Mouse (Mus musculus) midbrain, postnatal 0 days (tissue): ENCODE measurements around the gene Tnrc6a. TPM values are rescaled to one million over a fixed set of nuclear protein-coding genes. Genes with fewer than 3 reads are reported as not detected.

ENCODE experiments used
- ATAC-seq: fragments of 200-750 bp; cut with Nextera tagmentation; 2 replicates; pipeline ENCODE4 v1.8.0; 2017; ENCODE audit warnings: moderate number of reproducible peaks, mild to moderate bottlenecking, moderate TSS enrichment, moderate library complexity; ENCODE audit not compliant: low FRiP score
- DNase-seq: peaks from one replicate; pipeline ENCODE4 v3.0.0-alpha.2; 2015; ENCODE audit warnings: low spot score
- H3K27ac ChIP-seq: fragments of 300-500 bp; sonication (generic); 2 replicates; pipeline ENCODE4 v1.5.1; 2014; ENCODE audit warnings: low read depth, mild to moderate bottlenecking, low read length, mixed read lengths
- H3K27me3 ChIP-seq: fragments of 300-500 bp; sonication (generic); 2 replicates; pipeline ENCODE4 v1.6.1; 2014; ENCODE audit warnings: low read length, control low read depth, mixed read lengths; ENCODE audit not compliant: insufficient read depth
- H3K36me3 ChIP-seq: fragments of 300-500 bp; sonication (generic); 2 replicates; pipeline ENCODE4 v1.6.1; 2014; ENCODE audit warnings: low read length, control low read depth, mixed read lengths; ENCODE audit not compliant: insufficient read depth
- H3K4me1 ChIP-seq: fragments of 300-500 bp; sonication (generic); 2 replicates; pipeline ENCODE4 v1.6.1; 2014; ENCODE audit warnings: mild to moderate bottlenecking, control low read depth, antibody characterized with exemption, low read length, mixed read lengths; ENCODE audit not compliant: insufficient read depth
- H3K4me2 ChIP-seq: fragments of 300-500 bp; sonication (generic); 2 replicates; pipeline ENCODE4 v1.6.1; 2014; ENCODE audit warnings: low read depth, mild to moderate bottlenecking, low read length, mixed read lengths; ENCODE audit not compliant: poor library complexity, severe bottlenecking
- H3K4me3 ChIP-seq: fragments of 300-500 bp; sonication (generic); 2 replicates; pipeline ENCODE4 v1.5.1; 2014; ENCODE audit warnings: low read depth, mild to moderate bottlenecking, low read length, moderate library complexity
- H3K9ac ChIP-seq: fragments of 300-500 bp; sonication (generic); replicated peaks from 2 replicates; pipeline ENCODE4 v1.6.1; 2014; ENCODE audit warnings: mild to moderate bottlenecking, low read length, moderate library complexity, mixed read lengths; ENCODE audit not compliant: poor library complexity, severe bottlenecking
- H3K9me3 ChIP-seq: fragments of 300-500 bp; sonication (generic); 2 replicates; pipeline ENCODE4 v1.6.1; 2016; ENCODE audit warnings: low read length, control low read depth
- CTCF ChIP-seq: IDR thresholded peaks from 2 replicates; pipeline ENCODE4 v1.5.1; 2016; ENCODE audit warnings: antibody characterized with exemption, mild to moderate bottlenecking
- WGBS: fragments of 180-500 bp; shearing (Covaris S2); extraction: QIAGEN DNeasy Blood & Tissue Kit; methylation state at CpG from one replicate; pipeline ENCODE4 v1.1.7; 2014; 5-methylcytosine and 5-hydroxymethylcytosine counted together
- polyA plus RNA-seq: library from polyadenylated mRNA; unstranded; fragments of >200 nt; fragmentation: Nextera tagmentation; extraction: Ambion mirVana; gene quantifications from 2 replicates; pipeline ENCODE4 v1.2.1, GENCODE M21; 2015
- total RNA-seq: library from RNA; depleted of rRNA; stranded (reverse); fragments of >200 nt; gene quantifications from 2 replicates; pipeline ENCODE4 v1.2.3, GENCODE M21; 2014; rRNA removed

The Tnrc6a gene
- total RNA-seq = 53.2 and 70.6 TPM in 2 replicates
- polyA plus RNA-seq = 53.4 and 73.9 TPM in 2 replicates

DNA sequence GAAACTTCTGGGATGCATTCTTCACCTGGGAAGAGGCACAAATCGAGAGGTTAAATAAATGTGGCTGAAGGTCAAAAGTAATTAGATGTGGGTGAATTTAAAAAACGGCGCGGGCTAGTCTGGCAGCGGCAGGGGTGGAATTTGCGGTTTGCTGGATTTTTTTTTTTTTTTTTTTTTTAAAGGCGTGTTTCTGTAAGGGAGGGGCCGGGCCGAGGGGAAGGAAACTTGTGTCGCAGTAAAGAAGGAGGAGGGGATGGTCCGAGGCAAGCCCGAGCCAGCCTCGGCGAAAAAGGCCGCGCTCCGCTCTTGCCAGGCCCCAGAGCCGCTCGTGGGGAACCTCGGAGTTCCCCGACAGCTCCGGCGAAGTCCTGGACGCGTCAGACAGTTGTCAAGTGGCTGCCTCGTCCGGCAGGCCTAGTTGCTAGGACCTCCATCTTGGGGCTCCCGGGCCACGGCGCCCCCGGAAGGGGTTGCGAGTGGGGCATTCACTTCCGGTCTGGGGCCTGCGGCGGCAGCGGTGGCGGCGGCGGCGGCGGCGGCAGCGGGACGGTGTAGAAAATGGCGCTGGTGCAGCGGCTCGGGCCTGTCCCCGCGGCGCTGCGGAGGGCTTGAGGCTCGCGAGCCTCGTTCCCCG, at the start of gene Tnrc6a:
TSS of gene Tnrc6a (plus strand) at position 221 of the 634 bp plus-strand sequence.
- Histone ChIP-seq H3K9me3 (no peaks in the 10 kb centered on the region), H3K9ac (peak within 1 kb of the TSS; percentile 98), H3K36me3 (0 out of 2 replicates have a peak, but pooled peaks cover 4% of the 10 kb centered on the region), H3K4me2 (peak within 1 kb of the TSS; percentile 54), H3K27ac (peak within 1 kb of the TSS; percentile 94), H3K27me3 (no peaks in the 10 kb centered on the region), H3K4me3 (peak within 1 kb of the TSS; percentile 98), H3K4me1 (peaks cover 6% of the 10 kb centered on the region; the same call in 1 of the 2 replicates)
- DNase-seq (peak; percentile 92), ATAC-seq (peak; percentile 95)
- under 1% methylated on average over 36 of the region's 55 CpGs for WGBS
- TF ChIP-seq CTCF = no peak

DNA sequence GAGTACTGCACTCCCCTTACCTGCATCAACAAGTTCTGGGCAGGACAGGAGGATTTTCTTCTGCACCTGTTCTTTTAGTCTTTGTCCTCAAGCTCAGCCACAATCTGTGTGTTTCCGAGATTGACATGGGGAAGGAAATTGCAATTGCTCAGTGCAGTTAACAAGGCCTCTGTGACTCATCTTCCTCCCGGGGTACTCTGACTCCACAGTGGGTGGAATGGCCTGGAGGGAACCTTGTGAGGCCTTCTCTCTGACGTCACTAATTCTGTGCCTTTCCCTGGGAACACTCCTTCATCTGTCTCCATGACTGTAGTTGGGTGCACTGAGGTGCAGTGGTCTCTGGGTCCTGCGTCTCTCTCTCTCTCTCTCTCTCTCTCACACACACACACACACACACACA, 41.4 kb upstream of the Tnrc6a start:
- WGBS = 67% methylated on average over 4 of the region's 4 CpGs
- H3K27me3 ChIP-seq = no peaks in the 10 kb centered on the region
- H3K4me3 ChIP-seq = no peak overlapping the region
- no peak for TF ChIP-seq CTCF
- no peaks in the 10 kb centered on the region for H3K9me3 ChIP-seq
- no peak overlapping the region for H3K4me2 ChIP-seq
- no peak for DNase-seq
- H3K4me1 ChIP-seq = peaks cover 20% of the 10 kb centered on the region
- ATAC-seq = no peak
- no peaks in the 10 kb centered on the region for H3K36me3 ChIP-seq
- H3K9ac ChIP-seq = no peak overlapping the region
- H3K27ac ChIP-seq = no peak overlapping the region

DNA sequence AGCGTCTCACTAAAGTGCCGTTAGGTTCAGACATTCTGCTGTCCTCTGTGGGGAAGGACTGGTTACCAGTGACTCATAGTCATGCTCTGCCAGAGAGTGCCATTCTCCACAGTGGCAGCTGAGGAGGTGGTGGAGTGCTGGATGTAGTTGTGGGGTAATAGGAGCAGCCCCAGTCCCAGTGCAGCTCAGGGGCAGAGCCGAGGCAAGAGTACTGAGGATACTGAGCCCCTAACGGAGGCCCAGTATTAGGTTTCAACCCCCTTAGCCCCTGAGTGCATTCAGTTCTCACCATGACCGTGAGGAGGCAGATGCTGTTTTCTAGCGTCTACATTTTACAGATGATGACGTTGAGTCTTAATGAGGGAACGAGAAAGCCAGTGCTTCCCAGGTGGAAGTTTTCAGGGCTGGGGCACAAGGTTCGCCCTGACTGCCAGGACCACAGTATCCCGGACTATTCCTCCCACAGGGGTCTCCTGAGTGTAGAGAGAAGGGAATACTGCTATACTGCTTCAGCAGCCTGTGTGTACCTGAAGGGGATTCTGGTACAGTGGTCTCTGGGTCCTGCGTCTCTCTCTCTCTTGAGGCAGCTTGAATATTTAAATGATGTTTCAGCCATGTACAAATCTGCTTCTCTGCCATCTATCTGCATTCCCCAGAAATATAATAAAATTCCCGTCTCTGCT, 40.1 kb upstream of the Tnrc6a start:
- H3K27me3 ChIP-seq = no peaks in the 10 kb centered on the region
- peak overlapping the region; percentile 90 for H3K27ac ChIP-seq
- no peaks in the 10 kb centered on the region for H3K9me3 ChIP-seq
- 20% methylated on average over 12 of the region's 12 CpGs for WGBS
- peak; percentile 54 for TF ChIP-seq CTCF
- no peaks in the 10 kb centered on the region for H3K36me3 ChIP-seq
- peak; percentile 28 for DNase-seq
- 0 out of 2 replicates have a peak overlapping the region, but pooled peaks have one; percentile 5 for H3K4me3 ChIP-seq
- H3K4me2 ChIP-seq = peak overlapping the region; percentile 37
- peak overlapping the region; percentile 46; the same call in 1 of the 2 replicates for H3K9ac ChIP-seq
- peaks cover 20% of the 10 kb centered on the region for H3K4me1 ChIP-seq
- peak; percentile 32; the same call in 1 of the 2 replicates for ATAC-seq

DNA sequence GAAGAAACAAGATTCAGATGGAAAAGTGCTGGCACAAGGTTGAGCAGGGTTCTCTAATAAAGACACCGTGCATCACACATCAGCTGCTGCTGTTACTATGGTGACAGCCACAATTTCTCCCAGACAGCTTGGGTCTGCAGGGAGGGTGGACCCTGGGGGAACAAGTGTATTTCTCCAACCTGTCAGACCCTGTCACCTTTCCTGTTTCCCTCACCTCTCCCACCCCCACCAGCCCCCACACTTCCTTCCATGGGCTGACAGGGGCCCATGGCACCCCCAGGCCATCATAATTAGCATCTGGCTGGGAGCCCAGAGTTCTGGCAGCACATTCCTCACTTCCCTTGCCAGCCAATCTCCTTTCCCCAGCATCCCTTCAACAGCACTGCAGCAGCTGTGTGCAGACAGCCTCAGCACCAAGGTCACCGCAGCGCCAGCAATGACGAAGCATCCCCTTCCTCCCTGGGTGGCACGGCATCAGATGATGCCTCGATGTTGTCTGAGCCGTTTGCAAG, 39.4 kb upstream of the Tnrc6a start:
- ATAC-seq (peak; percentile 90), DNase-seq (peak; percentile 89)
- 0% methylated on average over 7 of the region's 7 CpGs for WGBS
- Histone ChIP-seq H3K4me3 (0 out of 2 replicates have a peak overlapping the region, but pooled peaks have one; percentile 2), H3K4me2 (peak overlapping the region; percentile 37), H3K9me3 (no peaks in the 10 kb centered on the region), H3K27me3 (no peaks in the 10 kb centered on the region), H3K4me1 (peaks cover 20% of the 10 kb centered on the region), H3K27ac (peak overlapping the region; percentile 90), H3K9ac (peak overlapping the region; percentile 46), H3K36me3 (no peaks in the 10 kb centered on the region)
- TF ChIP-seq CTCF = no peak

DNA sequence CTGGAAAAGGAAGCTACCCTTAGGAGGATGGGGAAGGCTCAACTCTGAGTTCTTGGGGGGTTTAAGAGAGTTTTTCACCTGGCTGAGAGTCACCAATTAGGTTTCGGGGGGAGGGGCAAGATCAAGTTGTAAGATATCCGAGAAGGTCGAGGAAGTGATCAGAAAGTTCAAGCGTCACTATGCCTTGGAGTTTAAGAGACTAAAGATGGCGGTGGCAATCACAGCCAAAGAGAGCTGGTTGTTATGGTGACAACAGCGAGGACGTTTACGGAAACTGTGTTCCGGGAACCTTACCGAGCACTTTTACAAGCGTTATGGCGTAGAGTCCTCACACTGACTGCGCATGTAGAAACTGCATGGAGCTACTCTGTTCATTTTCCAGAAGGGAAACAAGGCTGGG, 39.0 kb upstream of the Tnrc6a start:
- peak overlapping the region; percentile 90 for H3K27ac ChIP-seq
- H3K9me3 ChIP-seq = no peaks in the 10 kb centered on the region
- TF ChIP-seq CTCF = no peak
- peaks cover 20% of the 10 kb centered on the region for H3K4me1 ChIP-seq
- WGBS = 13% methylated on average over 13 of the region's 13 CpGs
- no peaks in the 10 kb centered on the region for H3K36me3 ChIP-seq
- peak; percentile 74 for DNase-seq
- 0 out of 2 replicates have a peak overlapping the region, but pooled peaks have one; percentile 2 for H3K4me3 ChIP-seq
- ATAC-seq = peak; percentile 55
- peak overlapping the region; percentile 37 for H3K4me2 ChIP-seq
- peak overlapping the region; percentile 46; the same call in 1 of the 2 replicates for H3K9ac ChIP-seq
- no peaks in the 10 kb centered on the region for H3K27me3 ChIP-seq

DNA sequence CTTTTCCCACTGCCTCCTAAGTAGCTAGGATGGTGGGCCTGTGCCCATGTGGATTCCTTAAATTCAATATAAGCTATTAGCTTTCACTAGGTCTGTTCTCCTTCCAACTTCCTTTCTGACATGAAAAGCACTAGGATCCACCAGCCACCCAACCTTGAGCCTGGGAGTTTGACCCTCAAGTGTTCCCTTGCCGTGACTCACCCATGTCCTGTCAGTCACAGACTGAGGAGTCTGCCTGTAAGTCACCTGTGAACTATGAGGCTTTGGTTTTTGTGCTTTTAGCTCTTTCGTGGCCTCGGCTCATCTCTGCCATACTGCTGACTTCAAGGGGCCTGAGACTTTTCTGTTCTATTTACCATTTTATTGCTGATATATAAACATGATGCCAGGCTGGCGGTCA, 34.8 kb upstream of the Tnrc6a start:
- no peak for DNase-seq
- H3K4me1 ChIP-seq = peaks cover 12% of the 10 kb centered on the region
- no peak for ATAC-seq
- H3K36me3 ChIP-seq = no peaks in the 10 kb centered on the region; the same call in 1 of the 2 replicates
- no peaks in the 10 kb centered on the region for H3K27me3 ChIP-seq
- no peak overlapping the region for H3K4me2 ChIP-seq
- WGBS = 95% methylated on average over 4 of the region's 4 CpGs
- no peak overlapping the region for H3K9ac ChIP-seq
- no peaks in the 10 kb centered on the region for H3K9me3 ChIP-seq
- no peak overlapping the region for H3K27ac ChIP-seq
- H3K4me3 ChIP-seq = no peak overlapping the region
- TF ChIP-seq CTCF = no peak
